Mouse (Mus musculus): ENCODE data around the gene Icos. TPM values are rescaled to one million over a fixed set of nuclear protein-coding genes. Genes with fewer than 3 reads are reported as not detected.

Icos gene
- polyA plus RNA-seq, 1 experiment from 2014 or later = 0.73 TPM

GRCm38 (mm10) chr1:60958287-60958686 is 19.4 kb upstream of the Icos start:
- Histone ChIP-seq H3K4me2 (ENCODE audit: low read depth, low read length) (no peak overlapping the region), H3K4me1 (ENCODE audit: control insufficient read depth, insufficient read depth, low read length) (no peaks in the 10 kb centered on the region), H3K27ac (ENCODE audit: low read length) (no peak overlapping the region), H3K36me3 (ENCODE audit: control insufficient read depth, insufficient read depth, low read length) (no peaks in the 10 kb centered on the region), H3K9ac (ENCODE audit: low read depth, low read length) (no peak overlapping the region), H3K27me3 (replicated peaks; ENCODE audit: control insufficient read depth, insufficient read depth, low read length) (no peaks in the 10 kb centered on the region), H3K9me3 (ENCODE audit: control insufficient read depth, low read length) (no peaks in the 10 kb centered on the region), H3K4me3 (ENCODE audit: low read length) (no peak overlapping the region)
- ATAC-seq = no peak
- 83% methylated on average over 1 of the region's 1 CpGs for WGBS

GRCm38 (mm10) chr1:60959246-60959645 is 18.5 kb upstream of the Icos start:
- H3K36me3 ChIP-seq (ENCODE audit: control insufficient read depth, insufficient read depth, low read length) = no peaks in the 10 kb centered on the region
- WGBS = 83% methylated on average over 4 of the region's 4 CpGs
- no peak overlapping the region for H3K4me2 ChIP-seq (ENCODE audit: low read depth, low read length)
- no peaks in the 10 kb centered on the region for H3K27me3 ChIP-seq (replicated peaks; ENCODE audit: control insufficient read depth, insufficient read depth, low read length)
- H3K4me1 ChIP-seq (ENCODE audit: control insufficient read depth, insufficient read depth, low read length) = no peaks in the 10 kb centered on the region
- no peak overlapping the region for H3K4me3 ChIP-seq (ENCODE audit: low read length)
- H3K9me3 ChIP-seq (ENCODE audit: control insufficient read depth, low read length) = no peaks in the 10 kb centered on the region
- no peak overlapping the region for H3K9ac ChIP-seq (ENCODE audit: low read depth, low read length)
- ATAC-seq = no peak
- H3K27ac ChIP-seq (ENCODE audit: low read length) = no peak overlapping the region

GRCm38 (mm10) chr1:60960451-60960850 is 17.3 kb upstream of the Icos start:
- 64% methylated on average over 11 of the region's 11 CpGs for WGBS
- Histone ChIP-seq H3K9ac (ENCODE audit: low read depth, low read length) (no peak overlapping the region), H3K27ac (ENCODE audit: low read length) (no peak overlapping the region), H3K4me2 (ENCODE audit: low read depth, low read length) (no peak overlapping the region), H3K4me3 (ENCODE audit: low read length) (no peak overlapping the region), H3K9me3 (ENCODE audit: control insufficient read depth, low read length) (no peaks in the 10 kb centered on the region), H3K4me1 (ENCODE audit: control insufficient read depth, insufficient read depth, low read length) (no peaks in the 10 kb centered on the region), H3K36me3 (ENCODE audit: control insufficient read depth, insufficient read depth, low read length) (no peaks in the 10 kb centered on the region), H3K27me3 (replicated peaks; ENCODE audit: control insufficient read depth, insufficient read depth, low read length) (no peaks in the 10 kb centered on the region)
- ATAC-seq = peak; percentile 53; the same call in 1 of the 2 replicates

GRCm38 (mm10) chr1:60961080-60961479 is 16.6 kb upstream of the Icos start:
- no peak overlapping the region for H3K9ac ChIP-seq (ENCODE audit: low read depth, low read length)
- no peak overlapping the region for H3K27ac ChIP-seq (ENCODE audit: low read length)
- no peak overlapping the region for H3K4me3 ChIP-seq (ENCODE audit: low read length)
- H3K9me3 ChIP-seq (ENCODE audit: control insufficient read depth, low read length) = no peaks in the 10 kb centered on the region
- H3K27me3 ChIP-seq (replicated peaks; ENCODE audit: control insufficient read depth, insufficient read depth, low read length) = no peaks in the 10 kb centered on the region
- H3K36me3 ChIP-seq (ENCODE audit: control insufficient read depth, insufficient read depth, low read length) = no peaks in the 10 kb centered on the region
- H3K4me1 ChIP-seq (ENCODE audit: control insufficient read depth, insufficient read depth, low read length) = no peaks in the 10 kb centered on the region
- no peak overlapping the region for H3K4me2 ChIP-seq (ENCODE audit: low read depth, low read length)
- WGBS = 20% methylated on average over 4 of the region's 4 CpGs
- peak; percentile 59; the same call in 1 of the 2 replicates for ATAC-seq

- ATAC-seq = no peak
- no peak overlapping the region for H3K9ac ChIP-seq (ENCODE audit: low read depth, low read length)
- WGBS = 90% methylated on average over 4 of the region's 4 CpGs
- H3K27me3 ChIP-seq (replicated peaks; ENCODE audit: control insufficient read depth, insufficient read depth, low read length) = no peaks in the 10 kb centered on the region
- H3K4me2 ChIP-seq (ENCODE audit: low read depth, low read length) = no peak overlapping the region
- no peak overlapping the region for H3K27ac ChIP-seq (ENCODE audit: low read length)
- no peak overlapping the region for H3K4me3 ChIP-seq (ENCODE audit: low read length)
- H3K36me3 ChIP-seq (ENCODE audit: control insufficient read depth, insufficient read depth, low read length) = no peaks in the 10 kb centered on the region
- no peaks in the 10 kb centered on the region for H3K4me1 ChIP-seq (ENCODE audit: control insufficient read depth, insufficient read depth, low read length)
- H3K9me3 ChIP-seq (ENCODE audit: control insufficient read depth, low read length) = no peaks in the 10 kb centered on the region
These were observed 15.6 kb upstream of the Icos start for GRCm38 (mm10) chr1:60962095-60962494.

GRCm38 (mm10) chr1:60967521-60967920 is 10.2 kb upstream of the Icos start:
- no peak overlapping the region for H3K4me2 ChIP-seq (ENCODE audit: low read depth, low read length)
- no peak for ATAC-seq
- no peaks in the 10 kb centered on the region for H3K27me3 ChIP-seq (replicated peaks; ENCODE audit: control insufficient read depth, insufficient read depth, low read length)
- 34% methylated on average over 2 of the region's 2 CpGs for WGBS
- no peak overlapping the region for H3K9ac ChIP-seq (ENCODE audit: low read depth, low read length)
- no peaks in the 10 kb centered on the region for H3K4me1 ChIP-seq (ENCODE audit: control insufficient read depth, insufficient read depth, low read length)
- H3K27ac ChIP-seq (ENCODE audit: low read length) = no peak overlapping the region
- no peaks in the 10 kb centered on the region for H3K36me3 ChIP-seq (ENCODE audit: control insufficient read depth, insufficient read depth, low read length)
- H3K9me3 ChIP-seq (ENCODE audit: control insufficient read depth, low read length) = no peaks in the 10 kb centered on the region
- no peak overlapping the region for H3K4me3 ChIP-seq (ENCODE audit: low read length)

GRCm38 (mm10) chr1:60970846-60971245 is 6.9 kb upstream of the Icos start:
- H3K36me3 ChIP-seq (ENCODE audit: control insufficient read depth, insufficient read depth, low read length) = no peaks in the 10 kb centered on the region
- H3K9ac ChIP-seq (ENCODE audit: low read depth, low read length) = no peak overlapping the region
- ATAC-seq = no peak
- H3K27me3 ChIP-seq (replicated peaks; ENCODE audit: control insufficient read depth, insufficient read depth, low read length) = no peaks in the 10 kb centered on the region
- H3K4me2 ChIP-seq (ENCODE audit: low read depth, low read length) = no peak overlapping the region
- H3K9me3 ChIP-seq (ENCODE audit: control insufficient read depth, low read length) = no peaks in the 10 kb centered on the region
- no peak overlapping the region for H3K4me3 ChIP-seq (ENCODE audit: low read length)
- WGBS = 83% methylated on average over 1 of the region's 1 CpGs
- H3K4me1 ChIP-seq (ENCODE audit: control insufficient read depth, insufficient read depth, low read length) = no peaks in the 10 kb centered on the region
- H3K27ac ChIP-seq (ENCODE audit: low read length) = no peak overlapping the region

GRCm38 (mm10) chr1:60974221-60974620 is 3.5 kb upstream of the Icos start:
- no peak for ATAC-seq
- H3K9ac ChIP-seq (ENCODE audit: low read depth, low read length) = no peak overlapping the region
- H3K36me3 ChIP-seq (ENCODE audit: control insufficient read depth, insufficient read depth, low read length) = no peaks in the 10 kb centered on the region
- H3K4me3 ChIP-seq (ENCODE audit: low read length) = no peak overlapping the region
- no peaks in the 10 kb centered on the region for H3K27me3 ChIP-seq (replicated peaks; ENCODE audit: control insufficient read depth, insufficient read depth, low read length)
- no peaks in the 10 kb centered on the region for H3K4me1 ChIP-seq (ENCODE audit: control insufficient read depth, insufficient read depth, low read length)
- no peak overlapping the region for H3K27ac ChIP-seq (ENCODE audit: low read length)
- no peak overlapping the region for H3K4me2 ChIP-seq (ENCODE audit: low read depth, low read length)
- no peaks in the 10 kb centered on the region for H3K9me3 ChIP-seq (ENCODE audit: control insufficient read depth, low read length)
- WGBS = 89% methylated on average over 3 of the region's 3 CpGs

GRCm38 (mm10) chr1:60975646-60976294 is 2.0 kb upstream of the Icos start:
- no peaks in the 10 kb centered on the region for H3K27me3 ChIP-seq (replicated peaks; ENCODE audit: control insufficient read depth, insufficient read depth, low read length)
- no peaks in the 10 kb centered on the region for H3K4me1 ChIP-seq (ENCODE audit: control insufficient read depth, insufficient read depth, low read length)
- no peak overlapping the region for H3K4me2 ChIP-seq (ENCODE audit: low read depth, low read length)
- WGBS = 91% methylated on average over 5 of the region's 5 CpGs
- H3K9me3 ChIP-seq (ENCODE audit: control insufficient read depth, low read length) = no peaks in the 10 kb centered on the region
- no peak overlapping the region for H3K9ac ChIP-seq (ENCODE audit: low read depth, low read length)
- no peak for ATAC-seq
- H3K27ac ChIP-seq (ENCODE audit: low read length) = no peak overlapping the region
- no peaks in the 10 kb centered on the region for H3K36me3 ChIP-seq (ENCODE audit: control insufficient read depth, insufficient read depth, low read length)
- H3K4me3 ChIP-seq (ENCODE audit: low read length) = no peak overlapping the region
